Mouse (Mus musculus) brown adipose tissue, adult 24 weeks (tissue): ENCODE data around the gene Cdca4. TPM values are rescaled to one million over a fixed set of nuclear protein-coding genes. Genes with fewer than 3 reads are reported as not detected.

Source experiments
- H3K27ac ChIP-seq: fragments of 200-500 bp; replicated peaks from 2 replicates; pipeline ENCODE4 v1.5.1; 2012; ENCODE audit warnings: low read depth, mild to moderate bottlenecking, low read length
- H3K4me1 ChIP-seq: fragments of 200-500 bp; 2 replicates; pipeline ENCODE4 v1.6.1; 2012; ENCODE audit warnings: low read length, mixed read lengths; ENCODE audit not compliant: control insufficient read depth, insufficient read depth, insufficient read length
- H3K4me3 ChIP-seq: fragments of 200-500 bp; 2 replicates; pipeline ENCODE4 v1.5.1; 2012; ENCODE audit warnings: low read depth, mild to moderate bottlenecking, low read length, moderate library complexity; ENCODE audit not compliant: insufficient read depth
- polyA plus RNA-seq: library from polyadenylated mRNA; stranded (reverse); fragments of >200 nt; gene quantifications from 2 replicates; pipeline ENCODE4 v1.2.4, GENCODE M21; 2012; ENCODE audit not compliant: missing spikeins, insufficient read depth, insufficient read length

Cdca4 gene
- polyA plus RNA-seq, 1 experiment = 3.1 TPM

DNA sequence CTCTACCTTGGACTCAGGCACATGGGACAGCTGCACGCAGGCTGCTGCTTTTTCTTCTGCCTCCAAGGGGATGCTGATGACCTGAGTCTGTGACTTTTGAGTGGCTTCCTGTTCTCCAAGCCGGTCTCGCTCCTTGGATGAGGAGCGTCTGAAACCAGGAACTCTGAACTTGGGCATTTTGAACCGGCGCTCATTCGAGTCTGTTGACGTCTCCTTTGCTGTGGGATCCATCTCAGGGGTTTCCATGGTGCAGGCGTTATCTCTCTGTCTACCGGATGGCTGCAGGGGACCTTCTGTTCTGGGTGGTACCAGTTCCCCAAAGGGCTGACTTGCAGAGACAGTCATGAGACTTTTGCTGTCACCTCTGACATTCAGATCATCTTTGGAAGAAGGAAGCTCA, 54.7 kb downstream of the Cdca4 start:
- Histone ChIP-seq H3K4me3 (no peak overlapping the region), H3K27ac (no peak overlapping the region), H3K4me1 (no peaks in the 10 kb centered on the region)

DNA sequence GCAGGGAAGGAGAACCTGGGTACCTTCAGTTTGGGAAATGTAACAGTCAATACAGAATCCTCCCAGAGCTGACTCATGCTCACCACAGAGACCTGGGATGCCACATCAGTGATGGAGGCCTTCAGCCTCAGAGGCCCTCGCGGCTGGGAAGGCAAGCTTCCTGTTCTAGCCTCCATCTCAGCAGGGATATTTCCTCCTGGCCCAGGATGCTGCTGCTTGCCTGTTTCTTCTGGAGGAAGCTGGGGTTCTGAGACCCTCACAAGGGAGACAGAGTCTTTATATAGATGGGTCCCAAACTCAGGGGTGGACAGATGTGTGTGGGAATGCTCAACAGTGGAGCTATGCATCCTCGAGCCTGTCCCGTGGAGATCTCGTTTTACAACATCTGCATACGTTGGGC, 55.2 kb downstream of the Cdca4 start:
- no peak overlapping the region for H3K27ac ChIP-seq
- H3K4me1 ChIP-seq = no peaks in the 10 kb centered on the region

GRCm38 (mm10) chr12:112773366-112773765, 55.9 kb downstream of the Cdca4 start:
- no peaks in the 10 kb centered on the region for H3K4me1 ChIP-seq
- no peak overlapping the region for H3K4me3 ChIP-seq
- H3K27ac ChIP-seq = no peak overlapping the region

More for the DNA sequence above, 55.2 kb downstream of the Cdca4 start:
- H3K4me3 ChIP-seq = no peak overlapping the region

DNA sequence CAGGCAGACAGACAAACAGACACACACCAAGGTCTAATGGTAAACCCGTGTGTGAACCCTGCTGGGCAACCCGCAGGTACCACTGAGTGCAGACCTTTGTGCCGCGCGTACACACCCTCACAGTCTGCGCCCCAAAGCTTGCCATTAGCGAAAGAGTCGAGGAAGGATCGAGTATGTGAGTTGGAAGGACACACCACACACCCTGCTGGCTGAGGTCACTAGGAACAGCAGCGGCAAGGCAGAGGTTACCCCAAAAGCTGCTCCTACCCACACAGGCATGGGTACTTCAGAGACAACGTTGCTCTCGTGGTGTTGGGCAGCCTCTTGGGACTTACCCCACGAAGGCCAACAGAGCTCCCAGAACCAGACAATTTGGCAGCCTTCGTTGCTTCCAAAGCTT, 56.9 kb downstream of the Cdca4 start:
- Histone ChIP-seq H3K4me3 (no peak overlapping the region), H3K4me1 (no peaks in the 10 kb centered on the region), H3K27ac (no peak overlapping the region)

GRCm38 (mm10) chr12:112770396-112770795, 58.8 kb downstream of the Cdca4 start:
- no peak overlapping the region for H3K27ac ChIP-seq
- H3K4me3 ChIP-seq = no peak overlapping the region
- H3K4me1 ChIP-seq = no peaks in the 10 kb centered on the region

Other genes starting within 250 kb of the Cdca4 start
- gene Inf2, start 240.6 kb downstream of the Cdca4 start, polyA plus RNA-seq = 12.9 and 13.5 TPM in 2 replicates
- 34.5 and 46.5 TPM in 2 replicates for gene Adssl1, start 209.4 kb downstream of the Cdca4 start, polyA plus RNA-seq
- gene Siva1, start 184.7 kb downstream of the Cdca4 start, polyA plus RNA-seq = 36.7 and 42.7 TPM in 2 replicates
- gene Akt1, start 154.5 kb downstream of the Cdca4 start, polyA plus RNA-seq = 31.5 and 38.8 TPM in 2 replicates
- 0.58 and 0.75 TPM in 2 replicates for gene Zbtb42, start 150.6 kb downstream of the Cdca4 start, polyA plus RNA-seq
- 1.6 and 1.8 TPM in 2 replicates for gene Cep170b, start 109.0 kb downstream of the Cdca4 start, polyA plus RNA-seq
- gene Pld4, start 68.8 kb downstream of the Cdca4 start, polyA plus RNA-seq = 7.5 and 9.4 TPM in 2 replicates
- 2.9 and 3.2 TPM in 2 replicates for gene Ahnak2, start 26.8 kb downstream of the Cdca4 start, polyA plus RNA-seq
- 0.63 and 1.7 TPM in 2 replicates for gene Clba1, start 20.5 kb downstream of the Cdca4 start, polyA plus RNA-seq
- not detected in 2 replicates for gene Gpr132, start 38.8 kb upstream of the Cdca4 start, polyA plus RNA-seq
- 2.2 and 3.2 TPM in 2 replicates for gene Jag2, start 100.4 kb upstream of the Cdca4 start, polyA plus RNA-seq
- 19.4 and 23.6 TPM in 2 replicates for gene Nudt14, start 112.7 kb upstream of the Cdca4 start, polyA plus RNA-seq
- gene Btbd6, start 147.1 kb upstream of the Cdca4 start, polyA plus RNA-seq = 10.1 and 10.9 TPM in 2 replicates
- gene Brf1, start 171.3 kb upstream of the Cdca4 start, polyA plus RNA-seq = 11.1 and 12.2 TPM in 2 replicates
- 8.8 and 15.8 TPM in 2 replicates for gene Pacs2, start 185.1 kb upstream of the Cdca4 start, polyA plus RNA-seq
- gene Tex22, start 245.1 kb upstream of the Cdca4 start, polyA plus RNA-seq = not detected in 2 replicates